Mouse (Mus musculus) heart, postnatal 0 days (tissue): Measurements from ENCODE around the gene Hus1.

Source experiments
- CTCF ChIP-seq: IDR thresholded peaks from 2 replicates; pipeline ENCODE4 v1.5.1; 2016; ENCODE audit warnings: antibody characterized with exemption, control low read depth, low read depth
- EP300 ChIP-seq: IDR thresholded peaks from 2 replicates; pipeline ENCODE4 v1.6.1; 2016; ENCODE audit warnings: antibody characterized with exemption, low read depth

- TF ChIP-seq CTCF (no peak), EP300 (no peak)
Measured at GRCm38 (mm10) chr11:8958572-8958971, 52.4 kb downstream of the Hus1 start.
